Mouse (Mus musculus) hindlimb bud, embryonic 11.5 days (tissue): ENCODE data around the gene Olfr1082.
"Not testable (repeated sequence)": the region's sequence is repeated elsewhere in the genome, so short reads cannot be mapped to it uniquely, and the experiment has no call there.

Experiments used
- DNase-seq: peaks from one replicate; pipeline ENCODE4 v3.0.0-alpha.2; 2012; ENCODE audit warnings: low read depth, low spot score; ENCODE audit errors: extremely low spot score

The Olfr1082 gene

GRCm38 (mm10) chr2:86598866-86599265 is at the start of gene Olfr1082:
Gene Olfr1082 (minus strand): TSS chr2:86598966.
- DNase-seq: not testable (repeated sequence)

- not testable (repeated sequence) for DNase-seq
Measured at GRCm38 (mm10) chr2:86639625-86640024, 40.9 kb upstream of the Olfr1082 start, which contains the start of gene Olfr1084. Gene Olfr1084 (minus strand): TSS chr2:86639725.

DNA sequence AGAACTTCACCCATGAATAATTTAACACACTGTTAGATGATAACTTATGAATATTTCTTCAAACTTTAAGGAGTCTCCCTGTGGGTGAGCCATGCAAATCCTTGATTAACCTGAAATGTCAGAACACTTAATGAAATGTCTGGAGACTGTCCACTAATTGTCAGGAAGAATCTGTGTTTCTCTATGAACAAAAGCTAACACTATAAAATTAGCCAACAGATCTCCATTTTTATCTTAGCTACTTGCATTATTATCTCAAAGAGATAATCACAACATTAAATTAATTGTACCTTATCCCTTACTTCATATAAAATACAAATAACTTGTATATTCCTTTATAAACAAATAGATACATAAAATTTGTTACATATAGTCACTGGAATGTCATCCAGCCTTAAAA is 40.6 kb downstream of the Olfr1082 start, which contains the start of gene Olfr1080:
Gene Olfr1080 (minus strand): TSS at position 101 of the 400 bp plus-strand sequence.
- not testable (repeated sequence) for DNase-seq
